Comparison of ENCODE assay signal across 26 mouse cellular contexts in genomic region chr9:16486229-16486628, GRCm38 (mm10). TPM values are rescaled to one million over a fixed set of nuclear protein-coding genes. Genes with fewer than 3 reads are reported as not detected.
"Had no signal": no experiment of that assay in that cellular context is flagged by ENCODE, and none has a peak within 500 bp of the region (broad histone marks: within the 10 kb centered on the region; RNA-seq: fewer than 3 reads in every experiment).

No protein-coding gene starts in this region.

- H3K27me3 ChIP-seq: heart, embryonic 13.5 days; heart, embryonic 15.5 days; kidney, embryonic 15.5 days; limb, embryonic 13.5 days; limb, embryonic 15.5 days had no signal

- H3K36me3 ChIP-seq: heart, embryonic 13.5 days; heart, embryonic 15.5 days; kidney, embryonic 15.5 days; limb, embryonic 13.5 days; limb, embryonic 15.5 days had no signal

- ATAC-seq: forebrain, postnatal 0 days; hindbrain, postnatal 0 days; intestine, embryonic 16.5 days had no signal

- H3K9me3 ChIP-seq: heart, embryonic 13.5 days; heart, embryonic 15.5 days; kidney, embryonic 15.5 days; limb, embryonic 13.5 days; limb, embryonic 15.5 days had no signal

- DNase-seq: forebrain, postnatal 0 days; gastrocnemius, postnatal 14 days; gastrocnemius, postnatal 36 days; heart, adult 11 months; heart, adult 2 months; heart, postnatal 14 days; heart, postnatal 36 days; kidney, adult 11 months; kidney, adult 2 months; kidney, adult 9 months; kidney, postnatal 14 days; kidney, postnatal 36 days; layer of hippocampus, adult 9-11 months; layer of hippocampus, postnatal 36 days; left cerebral cortex, postnatal 4 days had no signal

- H3K4me1 ChIP-seq: heart, embryonic 15.5 days; kidney, embryonic 15.5 days; limb, embryonic 15.5 days had no signal

- H3K27ac ChIP-seq: heart, adult 2 months; heart, embryonic 13.5 days; heart, embryonic 15.5 days; kidney, embryonic 15.5 days; kidney, postnatal 0 days; limb, embryonic 13.5 days; limb, embryonic 15.5 days had no signal

- H3K4me2 ChIP-seq: heart, embryonic 11.5 days; heart, embryonic 13.5 days; heart, embryonic 15.5 days; kidney, embryonic 15.5 days; limb, embryonic 13.5 days; limb, embryonic 15.5 days had no signal

- H3K4me3 ChIP-seq: heart, adult 2 months; heart, embryonic 13.5 days; heart, embryonic 15.5 days; kidney, embryonic 15.5 days; limb, embryonic 13.5 days; limb, embryonic 15.5 days had no signal

- H3K9ac ChIP-seq: forebrain, postnatal 0 days; heart, embryonic 13.5 days; heart, embryonic 15.5 days; kidney, embryonic 15.5 days; limb, embryonic 13.5 days; limb, embryonic 15.5 days had no signal

RNA-seq across cellular contexts. Expression of gene Fat3, which starts 14.9 kb away (rescaled TPM):
- total RNA-seq: hematopoietic stem cell, adult 5-6 weeks had no signal
- polyA plus RNA-seq: liver, adult 2 months had no signal
